Mouse (Mus musculus): ENCODE data around the gene Pknox2.

- TF ChIP-seq MAFK (IDR thresholded peaks at IDR 0.05; ENCODE audit: insufficient read depth, low read depth, low read length) = no peak
- TF ChIP-seq HCFC1 (IDR thresholded peaks at IDR 0.05; ENCODE audit: borderline replicate concordance, insufficient read depth, low read length) = no peak
- no peak for TF ChIP-seq CHD2 (IDR thresholded peaks at IDR 0.05; ENCODE audit: low read depth, low read length)
These were observed 85.6 kb downstream of the Pknox2 start for GRCm38 (mm10) chr9:37061627-37062026.

Measured in ES-E14 (cell line).